Mouse (Mus musculus) lung, adult 2 months (tissue): Measurements from ENCODE around the gene Ncoa7.

Experiments
- CTCF ChIP-seq: fragments of 200-500 bp; IDR thresholded peaks from 2 replicates; pipeline ENCODE4 v1.5.1; 2011; ENCODE audit warnings: mild to moderate bottlenecking, low read length, control low read depth; ENCODE audit not compliant: insufficient read depth
- POLR2A ChIP-seq: fragments of 200-500 bp; IDR thresholded peaks from 2 replicates; pipeline ENCODE4 v1.6.1; 2011; ENCODE audit warnings: low read depth, mild to moderate bottlenecking, control low read depth, low read length, borderline replicate concordance; ENCODE audit errors: extremely low read depth

DNA sequence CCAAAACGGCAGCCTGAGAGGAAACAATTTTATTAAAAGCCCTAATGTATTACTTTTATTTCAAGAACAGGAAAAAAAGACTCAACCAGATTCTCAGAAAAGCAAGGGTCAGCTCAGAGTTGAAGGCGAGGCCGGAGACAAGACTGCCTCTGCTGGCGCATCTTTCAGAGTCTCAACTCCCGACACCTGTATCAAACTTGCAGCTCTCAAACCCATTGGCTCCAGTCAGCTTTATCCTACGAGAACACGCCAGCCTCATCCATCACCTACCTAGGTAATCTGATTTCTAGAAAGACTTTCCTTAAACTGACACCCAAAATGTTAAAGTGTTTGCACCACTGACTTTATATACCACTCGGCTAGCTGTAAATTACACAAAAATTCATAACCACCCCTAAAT lies 1.1 kb downstream of the Ncoa7 start:
- TF ChIP-seq CTCF (no peak), POLR2A (no peak)
